Mouse (Mus musculus) fibroblast of lung, adult 2 months (primary cell): ENCODE data around the gene Ptgis.

Experiments used
- DNase-seq: peaks from one replicate; pipeline ENCODE4 v3.0.0-alpha.2; 2011; ENCODE audit warnings: low read depth

Ptgis gene

GRCm38 (mm10) chr2:167263040-167263810 lies 22.8 kb upstream of the Ptgis start:
- DNase-seq, result peak; percentile 73

DNA sequence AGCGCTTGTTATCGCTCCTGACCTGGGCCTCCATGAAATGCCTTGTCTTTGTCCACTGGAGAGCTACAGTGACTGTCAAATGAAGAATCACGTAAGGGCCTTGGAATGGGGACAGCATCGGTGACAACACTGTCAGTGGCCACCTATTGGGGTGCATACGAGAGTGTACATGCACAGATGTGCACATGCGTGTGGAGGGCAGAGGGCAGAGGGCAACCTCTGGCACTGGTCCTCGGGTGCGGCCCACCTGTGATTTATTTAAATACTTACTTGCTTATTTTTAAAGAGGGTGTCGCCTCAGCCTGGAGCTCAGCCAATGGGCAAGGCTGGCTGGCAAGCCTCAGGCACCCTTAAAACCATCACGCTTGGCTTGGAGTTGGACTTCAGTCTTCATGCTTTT lies 22.0 kb upstream of the Ptgis start:
- no peak for DNase-seq

DNA sequence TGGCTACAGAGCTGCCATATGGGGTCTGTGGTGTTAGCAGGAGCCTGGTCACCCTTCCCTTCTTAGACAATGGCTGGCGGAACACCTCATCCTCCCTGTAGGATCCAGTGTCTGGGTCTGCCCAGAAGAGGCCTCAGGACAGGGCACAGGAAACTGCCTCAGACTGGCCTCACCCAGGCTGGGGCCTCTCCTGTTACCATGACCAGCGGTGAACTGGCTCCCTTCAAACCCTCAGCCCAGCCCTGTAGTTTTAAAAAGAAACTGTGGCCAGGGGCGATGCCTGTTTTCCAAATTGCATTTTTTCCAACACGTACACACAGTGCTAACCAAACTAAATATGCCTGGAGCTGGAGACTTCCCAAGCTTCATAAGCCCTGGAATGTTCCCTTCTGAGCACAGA lies 20.7 kb upstream of the Ptgis start:
- peak; percentile 65 for DNase-seq

DNA sequence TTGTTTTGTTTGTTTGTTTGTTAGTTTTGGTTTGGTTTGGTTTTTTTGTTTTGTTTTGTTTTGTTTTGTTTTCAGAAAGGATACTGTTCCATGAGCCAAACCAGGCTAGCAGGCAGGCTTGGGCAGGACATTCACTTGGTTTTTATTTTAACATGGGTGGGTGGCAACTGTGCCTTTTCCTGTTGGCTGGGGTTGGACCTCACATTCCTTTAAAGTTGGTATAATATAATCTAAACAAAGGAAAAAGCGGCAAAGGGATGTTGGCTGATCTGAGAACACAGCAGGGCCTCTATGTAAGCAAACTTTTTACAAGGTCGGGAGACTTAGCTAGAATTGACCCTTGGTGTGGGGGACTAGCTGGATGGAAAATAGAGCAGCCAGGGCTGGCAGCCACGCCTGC lies 17.4 kb upstream of the Ptgis start:
- DNase-seq, result no peak

DNA sequence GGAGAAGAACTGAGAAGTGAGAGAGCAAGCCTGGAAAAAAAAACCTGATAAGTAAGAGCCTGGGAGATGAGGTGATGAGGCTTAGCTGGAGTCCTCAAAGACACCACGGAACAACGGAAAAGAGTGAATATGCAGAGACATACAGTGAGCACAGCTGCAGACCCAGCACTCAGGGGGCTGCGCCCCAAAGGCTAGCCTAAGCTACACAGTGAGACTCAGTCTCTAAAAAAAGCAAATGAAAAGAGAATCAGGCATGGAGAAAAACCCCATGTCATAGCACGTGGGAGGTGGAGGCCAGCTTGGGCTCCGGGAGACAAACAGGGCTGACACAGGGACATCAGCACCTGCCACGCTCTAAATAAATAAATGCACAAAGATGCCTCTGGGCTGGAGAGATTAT lies 14.4 kb upstream of the Ptgis start:
- no peak for DNase-seq

- no peak for DNase-seq
These were observed 13.8 kb upstream of the Ptgis start for GRCm38 (mm10) chr2:167254185-167254584.

DNA sequence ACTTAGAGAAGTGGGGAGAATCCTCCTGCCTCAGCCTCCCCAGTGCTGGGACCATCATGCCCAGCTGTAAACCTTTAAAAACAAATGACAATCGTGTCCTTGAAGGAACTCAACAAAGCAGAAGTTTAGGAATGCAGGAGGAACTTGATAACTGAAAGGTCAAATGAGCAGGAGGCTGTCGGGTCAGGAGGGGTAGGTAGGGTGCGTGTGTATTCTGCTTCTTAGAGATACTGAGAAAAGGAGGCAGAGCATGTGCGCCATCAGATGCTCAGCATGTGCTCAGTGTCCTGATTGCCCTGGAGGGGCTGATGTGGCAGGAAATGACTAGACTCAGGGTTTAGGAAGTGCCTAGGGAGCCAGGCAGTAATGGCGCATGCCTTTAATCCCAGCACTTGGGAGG lies 13.1 kb upstream of the Ptgis start:
- no peak for DNase-seq

- DNase-seq, result no peak
These were observed 11.8 kb upstream of the Ptgis start for GRCm38 (mm10) chr2:167252057-167252687.

DNA sequence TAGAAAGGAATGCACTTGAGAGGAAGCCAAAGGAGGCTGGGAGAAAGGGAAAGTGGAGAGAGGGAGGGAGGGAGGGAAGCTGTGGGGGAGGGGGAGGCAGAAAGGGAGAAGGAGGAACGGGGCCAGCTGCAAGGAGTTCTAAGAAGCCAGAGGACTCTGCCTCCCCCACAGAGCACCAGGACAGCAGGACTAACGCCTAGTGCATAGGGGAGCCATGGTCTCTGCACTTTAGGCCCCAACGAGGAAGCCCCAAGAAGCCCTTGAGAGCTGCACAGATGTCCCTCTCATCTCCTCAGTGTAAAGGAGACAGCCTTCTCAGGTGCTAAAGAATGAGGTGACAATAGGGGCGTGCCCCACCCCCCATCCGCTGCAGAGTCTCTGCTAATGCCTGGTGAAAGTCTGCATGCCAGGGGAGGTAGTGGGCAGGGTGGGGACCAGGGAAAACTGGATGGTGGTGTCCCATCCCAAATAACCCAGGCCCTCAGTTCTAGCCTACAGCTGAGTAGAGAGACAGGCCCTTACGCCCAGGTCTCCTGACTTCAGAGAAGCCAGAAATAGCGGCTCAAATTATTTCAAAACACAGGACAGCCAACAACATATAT lies 10.4 kb upstream of the Ptgis start:
- no peak for DNase-seq

DNA sequence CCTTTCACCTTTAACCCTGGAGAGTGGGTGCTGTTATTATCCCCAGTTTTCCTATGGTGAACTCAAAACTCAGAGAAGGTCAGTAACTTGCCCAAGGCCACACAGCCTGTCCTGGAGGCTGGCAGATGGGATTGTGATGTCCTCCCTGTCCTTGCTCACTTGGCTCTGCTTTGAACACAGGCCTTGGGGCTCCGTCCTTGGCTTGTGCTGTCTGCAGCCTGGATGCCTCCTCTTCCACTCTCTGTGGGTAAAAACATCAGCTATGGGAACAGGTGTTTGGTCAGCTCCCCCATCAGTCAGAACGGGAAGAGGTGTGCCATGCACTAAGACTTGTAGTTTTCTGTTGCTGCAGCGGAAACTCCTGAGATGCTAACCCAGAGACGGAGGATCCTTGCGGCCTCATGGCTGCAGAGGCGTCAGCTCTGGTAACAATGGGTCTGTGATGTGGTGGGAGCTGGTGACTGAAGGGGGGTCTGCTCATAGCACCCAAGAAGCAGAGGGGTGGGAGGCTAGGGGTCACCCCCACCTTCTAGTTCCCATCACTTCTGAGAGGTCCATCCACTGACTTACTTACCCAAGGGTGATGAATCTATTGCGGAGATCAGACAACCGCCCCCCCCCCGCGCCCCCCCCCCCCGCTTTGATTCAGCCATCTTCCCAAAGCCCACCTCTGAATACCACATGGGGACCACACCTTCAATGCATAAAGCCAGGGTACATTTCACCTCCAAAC lies 9.8 kb upstream of the Ptgis start:
- no peak for DNase-seq

DNA sequence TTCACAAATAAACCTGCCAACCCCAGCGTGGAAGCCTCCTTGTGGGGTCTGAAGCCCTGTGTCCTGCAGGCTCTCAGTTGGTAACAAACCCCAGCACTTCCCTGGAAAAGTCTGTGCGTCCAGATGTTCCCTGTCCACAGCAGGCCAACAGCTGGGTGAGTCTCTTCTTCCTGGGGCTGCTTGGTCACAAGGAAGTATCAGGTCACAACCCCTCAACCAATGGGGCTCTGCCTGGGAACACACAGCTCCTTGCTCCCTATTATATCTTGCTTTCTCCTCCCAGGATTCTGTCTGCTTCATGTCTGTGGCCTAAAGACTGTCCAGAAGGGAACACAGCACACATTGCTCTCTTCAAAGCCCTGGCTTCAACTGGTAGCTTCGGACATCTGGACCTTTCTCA lies 9.2 kb upstream of the Ptgis start:
- DNase-seq, result no peak

DNA sequence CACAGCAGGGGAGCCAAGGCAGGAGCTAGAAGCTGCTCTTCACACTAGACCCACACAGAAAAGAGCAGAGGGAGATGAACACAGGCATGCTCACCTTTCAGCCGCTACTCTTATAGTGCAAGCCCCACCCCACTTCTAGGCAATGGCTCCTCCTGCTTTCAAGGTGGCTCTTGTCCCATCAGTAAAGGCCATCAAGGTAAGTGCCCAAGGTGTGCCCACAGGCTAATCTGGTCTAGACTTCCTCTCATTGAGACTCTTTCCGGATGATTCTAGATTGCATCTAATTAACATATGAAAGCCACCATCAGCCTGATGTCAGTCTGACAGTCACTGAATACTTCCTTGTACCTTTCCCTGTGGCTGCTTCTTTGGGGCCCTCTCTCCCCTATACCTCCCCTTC lies 7.4 kb upstream of the Ptgis start:
- no peak for DNase-seq

DNA sequence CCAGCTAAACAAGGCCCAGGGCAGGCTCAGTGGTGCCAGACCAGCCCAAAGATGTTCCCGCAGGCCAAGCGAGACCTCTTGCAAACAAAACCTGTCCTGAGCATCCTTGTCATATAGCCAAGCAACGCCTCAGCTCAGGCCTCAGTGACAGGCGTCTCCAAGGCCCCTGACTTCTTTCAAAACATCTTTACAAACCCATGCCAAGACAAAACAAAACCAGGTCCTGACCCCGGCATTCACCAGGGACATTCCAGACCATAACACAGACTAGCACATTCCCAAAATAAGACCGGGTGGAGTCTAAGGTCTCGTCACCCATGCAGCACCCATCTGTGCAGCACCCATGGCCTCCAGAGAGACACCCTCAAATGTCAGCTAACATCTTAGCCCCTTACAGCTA lies 6.3 kb upstream of the Ptgis start:
- no peak for DNase-seq

DNA sequence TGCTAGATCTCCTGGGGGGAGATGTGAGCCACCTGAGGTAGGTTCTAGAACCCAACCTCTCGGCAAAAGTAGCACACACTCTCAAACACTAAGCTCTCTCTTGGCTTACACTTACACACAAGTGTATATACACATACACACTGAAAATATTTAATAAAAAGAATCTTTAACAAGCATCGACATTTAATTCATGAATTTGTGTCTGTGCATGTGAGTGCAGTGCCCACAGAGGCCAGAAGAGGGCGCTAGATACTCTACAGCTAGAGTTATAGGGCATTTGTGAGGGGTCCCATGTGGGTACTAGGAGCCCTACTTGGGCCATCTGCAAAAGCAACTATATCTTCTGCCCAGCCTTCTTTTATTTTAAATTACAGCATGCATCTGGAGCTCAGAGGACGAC lies 4.5 kb upstream of the Ptgis start:
- no peak for DNase-seq

- peak; percentile 82 for DNase-seq
These were observed 3.6 kb upstream of the Ptgis start for GRCm38 (mm10) chr2:167243831-167244563.

DNA sequence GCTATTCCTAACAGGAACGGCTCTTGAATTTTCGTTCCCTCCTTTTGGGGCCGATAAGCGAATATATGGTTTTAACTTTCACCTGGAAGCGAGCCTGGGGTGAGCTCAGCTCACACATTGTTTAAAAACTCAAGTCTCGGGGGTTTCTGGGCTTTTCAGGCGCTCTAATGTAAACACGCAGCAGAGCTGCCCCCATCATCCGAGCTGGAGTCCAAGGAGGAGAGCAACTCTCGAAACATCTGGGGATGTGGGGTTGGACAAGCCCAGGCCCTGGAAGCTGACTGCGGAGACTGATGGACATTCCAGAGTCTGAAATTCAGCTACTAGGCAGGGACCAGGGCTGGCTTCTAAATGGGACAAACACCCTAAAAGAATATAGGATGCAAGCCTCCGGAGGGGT lies 1.1 kb downstream of the Ptgis start:
- DNase-seq, result no peak

DNA sequence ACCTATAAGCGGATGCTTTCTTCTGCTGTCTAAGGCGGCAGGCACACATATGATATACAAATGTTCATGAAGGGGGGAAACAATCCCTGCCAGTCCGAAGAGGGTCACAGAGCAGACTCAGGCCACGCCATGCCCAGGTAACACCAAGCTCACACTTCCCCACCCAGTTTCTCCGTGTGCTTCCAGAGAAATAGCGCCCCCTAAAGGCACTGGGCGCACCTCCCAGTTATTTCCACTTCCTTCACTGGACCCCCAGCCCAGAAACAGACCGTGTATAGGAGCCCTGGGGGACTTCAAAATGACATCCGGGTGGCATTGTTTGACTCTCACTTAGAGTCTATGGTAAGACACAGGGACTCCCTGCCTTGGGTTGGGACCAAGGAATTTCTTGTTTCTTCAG lies 3.2 kb downstream of the Ptgis start:
- no peak for DNase-seq

DNA sequence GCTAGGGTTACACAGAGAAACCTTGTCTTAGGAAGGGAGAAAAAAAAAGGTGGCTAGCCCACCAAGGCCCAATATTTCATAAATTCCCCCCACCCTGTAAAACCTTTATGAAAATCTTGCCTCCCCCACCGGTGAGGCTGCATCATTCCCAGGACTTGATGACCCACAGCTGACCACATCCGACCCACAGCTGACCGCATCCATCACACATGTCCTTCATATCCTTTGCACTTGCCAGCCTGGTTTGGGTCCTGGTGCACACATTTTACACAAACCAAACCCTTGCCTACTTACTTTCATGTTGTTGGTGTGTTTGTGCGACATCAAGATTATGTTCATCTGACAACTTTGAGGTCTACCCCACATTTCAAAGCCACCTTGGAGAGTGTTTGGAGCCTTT lies 4.2 kb downstream of the Ptgis start:
- DNase-seq, result no peak

- no peak for DNase-seq
These were observed 4.9 kb downstream of the Ptgis start for GRCm38 (mm10) chr2:167235338-167236018.

GRCm38 (mm10) chr2:167233771-167234170 lies 6.6 kb downstream of the Ptgis start:
- no peak for DNase-seq

- no peak for DNase-seq
These were observed 7.4 kb downstream of the Ptgis start for GRCm38 (mm10) chr2:167233009-167233335.
